Mouse (Mus musculus) spleen, adult 2 months (tissue): ENCODE results near the gene Mfng.

Experiments
- CTCF ChIP-seq: fragments of 200-500 bp; IDR thresholded peaks from 2 replicates; pipeline ENCODE4 v1.5.1; 2011; ENCODE audit warnings: mild to moderate bottlenecking, inconsistent platforms; ENCODE audit not compliant: insufficient read depth, insufficient read length, insufficient replicate concordance; ENCODE audit errors: extremely low read depth
- POLR2A ChIP-seq: fragments of 200-500 bp; IDR thresholded peaks from 2 replicates; pipeline ENCODE4 v1.6.1; 2011; ENCODE audit warnings: low read depth, low read length, inconsistent platforms

- TF ChIP-seq POLR2A (no peak), CTCF (no peak)
Observed at GRCm38 (mm10) chr15:78780908-78781307, 7.6 kb upstream of the Mfng start.
